Mouse (Mus musculus) heart, adult 2 months (tissue): ENCODE data around the gene Rnaseh2a. TPM values are rescaled to one million over a fixed set of nuclear protein-coding genes. Genes with fewer than 3 reads are reported as not detected.

Experiments
- DNase-seq, 2 experiments: peaks; one replicate each; pipeline ENCODE4 v3.0.0; 2021
- H3K27ac ChIP-seq: fragments of 200-600 bp; 2 replicates; pipeline ENCODE4 v1.8.1; 2022
- H3K27me3 ChIP-seq: fragments of 200-500 bp; 2 replicates; pipeline ENCODE4 v1.6.1; 2012; ENCODE audit warnings: mild to moderate bottlenecking, low read length, inconsistent platforms, mixed read lengths; ENCODE audit not compliant: control insufficient read depth, insufficient read depth
- H3K36me3 ChIP-seq: fragments of 200-500 bp; 2 replicates; pipeline ENCODE4 v1.6.1; 2012; ENCODE audit warnings: low read length, inconsistent platforms; ENCODE audit not compliant: control insufficient read depth, insufficient read depth
- H3K4me1 ChIP-seq: fragments of 200-500 bp; 2 replicates; pipeline ENCODE4 v1.6.1; 2011; ENCODE audit warnings: low read length; ENCODE audit not compliant: control insufficient read depth, insufficient read depth
- H3K4me3 ChIP-seq: fragments of 200-600 bp; 2 replicates; pipeline ENCODE4 v1.8.1; 2022
- H3K79me2 ChIP-seq: fragments of 200-500 bp; replicated peaks from 2 replicates; pipeline ENCODE4 v1.6.1; 2012; ENCODE audit warnings: mild to moderate bottlenecking, inconsistent platforms, low read length, moderate library complexity, mixed read lengths; ENCODE audit not compliant: control insufficient read depth, insufficient read depth
- H3K9ac ChIP-seq: fragments of 200-500 bp; 2 replicates; pipeline ENCODE4 v1.6.1; 2012; ENCODE audit warnings: low read depth, mild to moderate bottlenecking, control low read depth, inconsistent platforms, low read length, mixed read lengths
- CTCF ChIP-seq: fragments of 200-600 bp; IDR thresholded peaks from 2 replicates; pipeline ENCODE4 v1.8.1; 2022; ENCODE audit warnings: antibody characterized with exemption, mild to moderate bottlenecking, moderate library complexity
- EP300 ChIP-seq: fragments of 200-500 bp; IDR thresholded peaks from 2 replicates; pipeline ENCODE4 v1.6.1; 2011; ENCODE audit warnings: low read depth, low read length, control low read depth; ENCODE audit not compliant: insufficient read depth
- POLR2A ChIP-seq: fragments of 200-500 bp; IDR thresholded peaks from 2 replicates; pipeline ENCODE4 v1.6.1; 2011; ENCODE audit warnings: mild to moderate bottlenecking, low read depth, low read length, control low read depth; ENCODE audit not compliant: insufficient read depth
- WGBS: fragments of 180-500 bp; shearing (Covaris S2); methylation state at CpG from one replicate; pipeline ENCODE4 v1.1.7; 2018; 5-methylcytosine and 5-hydroxymethylcytosine counted together
- intact Hi-C: fragments of 180-260 bp; cut with DNase I; formaldehyde crosslinking; loops from one replicate; pipeline ENCODE4 v1.15.1; 2025
- polyA plus RNA-seq: library from polyadenylated mRNA; depleted of rRNA; stranded (reverse); fragments of >200 nt; gene quantifications from 2 replicates; pipeline ENCODE4 v1.2.3, GENCODE M21; 2012
- total RNA-seq, 2 experiments: library from RNA; stranded (reverse); gene quantifications; 2 replicates each; pipeline ENCODE4 v1.2.3; 2021

Gene Rnaseh2a
- total and polyA plus RNA-seq, 3 experiments, result 33.7 to 50.5 (median 38.1) TPM

GRCm38 (mm10) chr8:84915269-84915668 is 54.3 kb downstream of the Rnaseh2a start:
- Histone ChIP-seq H3K36me3 (no peaks in the 10 kb centered on the region), H3K79me2 (no peaks in the 10 kb centered on the region), H3K9ac (no peak overlapping the region), H3K4me3 (no peak overlapping the region), H3K4me1 (peaks cover 1% of the 10 kb centered on the region; the same call in 1 of the 2 replicates), H3K27me3 (peaks cover 4% of the 10 kb centered on the region), H3K27ac (no peak overlapping the region)
- no peak for DNase-seq
- TF ChIP-seq POLR2A, result no peak
- TF ChIP-seq EP300, result no peak
- TF ChIP-seq CTCF, result no peak
- WGBS, result 83% methylated on average over 8 of the region's 8 CpGs
- intact Hi-C loops, result no loop called here

- DNase-seq, result no peak
- intact Hi-C loops, result no loop called here
- Histone ChIP-seq H3K27ac (no peak overlapping the region), H3K4me3 (no peak overlapping the region), H3K36me3 (no peaks in the 10 kb centered on the region), H3K9ac (no peak overlapping the region), H3K79me2 (no peaks in the 10 kb centered on the region), H3K27me3 (peaks cover 4% of the 10 kb centered on the region), H3K4me1 (peaks cover 1% of the 10 kb centered on the region; the same call in 1 of the 2 replicates)
- TF ChIP-seq CTCF, result peak; percentile 42
- no peak for TF ChIP-seq EP300
- TF ChIP-seq POLR2A, result no peak
- WGBS, result 33% methylated on average over 4 of the region's 4 CpGs
Observed at GRCm38 (mm10) chr8:84913960-84914359, 55.6 kb downstream of the Rnaseh2a start.

- Histone ChIP-seq H3K9ac (peak overlapping the region; percentile 55), H3K36me3 (no peaks in the 10 kb centered on the region), H3K4me3 (peak overlapping the region; percentile 54), H3K79me2 (no peaks in the 10 kb centered on the region), H3K27ac (no peak overlapping the region), H3K4me1 (peaks cover 1% of the 10 kb centered on the region; the same call in 1 of the 2 replicates), H3K27me3 (peaks cover 4% of the 10 kb centered on the region)
- TF ChIP-seq POLR2A, result no peak
- TF ChIP-seq EP300, result no peak
- no peak for TF ChIP-seq CTCF
- 10% methylated on average over 9 of the region's 9 CpGs for WGBS
- intact Hi-C loops, result no loop called here
- no peak for DNase-seq
Observed at GRCm38 (mm10) chr8:84913502-84913900, 56.1 kb downstream of the Rnaseh2a start.

GRCm38 (mm10) chr8:84912895-84913501 is 56.6 kb downstream of the Rnaseh2a start:
- TF ChIP-seq CTCF (no peak), POLR2A (peak; percentile 45; the same call in 1 of the 2 replicates), EP300 (no peak)
- 2% methylated on average over 55 of the region's 55 CpGs for WGBS
- Histone ChIP-seq H3K36me3 (no peaks in the 10 kb centered on the region), H3K9ac (peak overlapping the region; percentile 55), H3K27me3 (peaks cover 4% of the 10 kb centered on the region), H3K4me1 (peaks cover 1% of the 10 kb centered on the region; the same call in 1 of the 2 replicates), H3K4me3 (peak overlapping the region; percentile 54), H3K27ac (no peak overlapping the region), H3K79me2 (no peaks in the 10 kb centered on the region)
- peak; percentile 62 to 80 for DNase-seq
- intact Hi-C loops, result no loop called here

- Histone ChIP-seq H3K79me2 (no peaks in the 10 kb centered on the region), H3K4me3 (peak overlapping the region; percentile 54), H3K9ac (no peak overlapping the region), H3K4me1 (peaks cover 1% of the 10 kb centered on the region; the same call in 1 of the 2 replicates), H3K27ac (no peak overlapping the region), H3K36me3 (no peaks in the 10 kb centered on the region), H3K27me3 (peaks cover 4% of the 10 kb centered on the region)
- no peak for DNase-seq
- intact Hi-C loops, result no loop called here
- WGBS, result 40% methylated on average over 27 of the region's 27 CpGs
- no peak for TF ChIP-seq EP300
- TF ChIP-seq CTCF, result no peak
- TF ChIP-seq POLR2A, result no peak
Observed at GRCm38 (mm10) chr8:84912391-84912790, 57.2 kb downstream of the Rnaseh2a start.

GRCm38 (mm10) chr8:84911854-84912253 is 57.7 kb downstream of the Rnaseh2a start:
- H3K79me2 ChIP-seq, result no peaks in the 10 kb centered on the region
- H3K27ac ChIP-seq, result no peak overlapping the region
- H3K36me3 ChIP-seq, result no peaks in the 10 kb centered on the region
- no peak overlapping the region for H3K9ac ChIP-seq
- H3K4me1 ChIP-seq, result peaks cover 1% of the 10 kb centered on the region; the same call in 1 of the 2 replicates
- H3K4me3 ChIP-seq, result no peak overlapping the region
- TF ChIP-seq POLR2A, result no peak
- no peak for TF ChIP-seq EP300
- no peak for DNase-seq
- intact Hi-C loops, result no loop called here
- WGBS, result 89% methylated on average over 9 of the region's 9 CpGs
- peaks cover 4% of the 10 kb centered on the region for H3K27me3 ChIP-seq
